Mouse (Mus musculus) liver, adult 2 months (tissue): Measurements from ENCODE around the gene Phlda2. TPM values are rescaled to one million over a fixed set of nuclear protein-coding genes. Genes with fewer than 3 reads are reported as not detected.

Experiments
- DNase-seq: peaks from one replicate; pipeline ENCODE4 v3.0.0-alpha.2; 2011; ENCODE audit warnings: low read depth, low spot score; ENCODE audit errors: extremely low read depth
- H3K27ac ChIP-seq: fragments of 200-500 bp; replicated peaks from 2 replicates; pipeline ENCODE4 v1.5.1; 2012; ENCODE audit warnings: low read depth, mild to moderate bottlenecking, control low read depth, inconsistent platforms, low read length; ENCODE audit not compliant: insufficient read depth
- H3K27me3 ChIP-seq: fragments of 200-500 bp; 2 replicates; pipeline ENCODE4 v1.6.1; 2012; ENCODE audit warnings: mild to moderate bottlenecking, moderate library complexity, low read length, inconsistent platforms; ENCODE audit not compliant: control insufficient read depth, insufficient read depth
- H3K36me3 ChIP-seq: fragments of 200-500 bp; 2 replicates; pipeline ENCODE4 v1.6.1; 2012; ENCODE audit warnings: low read length, inconsistent platforms; ENCODE audit not compliant: control insufficient read depth, insufficient read depth
- H3K4me1 ChIP-seq: fragments of 200-500 bp; 2 replicates; pipeline ENCODE4 v1.6.1; 2011; ENCODE audit warnings: low read length; ENCODE audit not compliant: control insufficient read depth, insufficient read depth
- H3K4me3 ChIP-seq: fragments of 200-500 bp; 2 replicates; pipeline ENCODE4 v1.5.1; 2011; ENCODE audit warnings: low read depth, mild to moderate bottlenecking, control low read depth, low read length, moderate library complexity; ENCODE audit not compliant: insufficient read depth
- H3K79me2 ChIP-seq: fragments of 200-500 bp; 2 replicates; pipeline ENCODE4 v1.6.1; 2012; ENCODE audit warnings: inconsistent platforms, mild to moderate bottlenecking, low read length, moderate library complexity; ENCODE audit not compliant: control insufficient read depth, insufficient read depth
- H3K9ac ChIP-seq: fragments of 200-500 bp; 2 replicates; pipeline ENCODE4 v1.6.1; 2012; ENCODE audit warnings: low read depth, mild to moderate bottlenecking, control low read depth, inconsistent platforms, low read length
- CTCF ChIP-seq: fragments of 200-500 bp; IDR thresholded peaks from 2 replicates; pipeline ENCODE4 v1.5.1; 2011; ENCODE audit warnings: low read depth, low read length, control low read depth
- POLR2A ChIP-seq: fragments of 200-500 bp; IDR thresholded peaks from 2 replicates; pipeline ENCODE4 v1.6.1; 2011; ENCODE audit warnings: low read length, control low read depth; ENCODE audit not compliant: insufficient read depth; ENCODE audit errors: extremely low read depth
- WGBS: fragments of 180-500 bp; shearing (Covaris S2); methylation state at CpG from one replicate; pipeline ENCODE4 v1.1.7; 2018; 5-methylcytosine and 5-hydroxymethylcytosine counted together
- polyA plus RNA-seq: library from polyadenylated mRNA; depleted of rRNA; stranded (reverse); fragments of >200 nt; gene quantifications from 2 replicates; pipeline ENCODE4 v1.2.3, GENCODE M21; 2012; rRNA removed
- total RNA-seq: library from RNA; depleted of rRNA; stranded (reverse); fragments of >200 nt; gene quantifications from 2 replicates; pipeline ENCODE4 v1.2.3, GENCODE M21; 2014; rRNA removed

Phlda2 gene
- total RNA-seq (0.28 TPM in 1 of 2 replicates, not detected in the other), polyA plus RNA-seq (0.40 TPM in 1 of 2 replicates, not detected in the other)

DNA sequence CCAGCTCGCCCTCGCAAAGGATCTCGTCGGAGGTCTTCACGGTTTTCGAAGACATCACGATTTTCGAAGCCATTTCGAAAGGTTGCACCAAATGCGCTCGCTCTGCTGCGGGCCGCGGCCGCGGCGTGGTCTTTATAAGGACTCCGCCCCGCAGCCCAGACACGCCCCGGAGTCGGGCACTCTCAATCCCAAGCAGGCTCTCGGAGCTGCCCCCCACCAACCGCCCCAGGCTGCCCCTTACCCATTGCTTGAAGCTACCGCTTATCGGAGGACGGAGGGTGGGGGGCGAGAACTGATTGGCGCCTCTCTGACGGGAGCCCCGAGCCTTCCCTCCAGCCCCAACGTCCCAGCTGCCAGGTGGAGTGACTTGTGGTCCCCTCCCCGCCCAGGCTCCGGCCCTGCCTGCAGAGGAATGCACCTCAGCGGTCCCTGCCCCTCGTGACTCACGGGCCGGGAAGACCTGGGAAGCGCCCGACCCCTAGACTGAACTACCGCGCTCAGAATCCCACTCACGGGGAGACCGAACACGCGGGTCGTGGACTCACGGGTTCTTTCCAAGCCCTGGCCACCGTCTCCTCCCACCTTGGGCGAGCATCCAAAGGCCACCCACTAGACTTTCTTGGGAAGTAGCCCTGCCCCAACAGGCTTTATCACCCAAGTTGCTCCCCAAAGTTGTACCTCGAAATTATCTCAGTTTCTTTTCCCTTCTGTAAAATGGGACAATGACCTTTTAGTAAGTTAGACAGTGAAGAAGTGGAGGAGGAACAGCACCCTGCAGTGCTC lies at the start of gene Phlda2:
Phlda2 (minus strand) TSS at position 733 of the 783 bp plus-strand sequence.
- H3K4me3 ChIP-seq = peak within 1 kb of the TSS; percentile 57
- 3% methylated on average over 51 of the region's 51 CpGs for WGBS
- DNase-seq = no peak
- H3K79me2 ChIP-seq = no peaks in the 10 kb centered on the region
- H3K27ac ChIP-seq = no peak within 1 kb of the TSS
- H3K4me1 ChIP-seq = peaks cover 3% of the 10 kb centered on the region; the same call in 1 of the 2 replicates
- H3K36me3 ChIP-seq = no peaks in the 10 kb centered on the region
- peak within 1 kb of the TSS; percentile 52 for H3K9ac ChIP-seq
- TF ChIP-seq POLR2A (no peak), CTCF (no peak)
- H3K27me3 ChIP-seq = 0 out of 2 replicates have a peak, but pooled peaks cover 2% of the 10 kb centered on the region

GRCm38 (mm10) chr7:143549588-143550220 lies 46.8 kb upstream of the Phlda2 start:
- no peak for TF ChIP-seq CTCF
- TF ChIP-seq POLR2A = no peak
- peak; percentile 59 for DNase-seq
- Histone ChIP-seq H3K4me1 (peaks cover 5% of the 10 kb centered on the region), H3K4me3 (peak overlapping the region; percentile 87), H3K79me2 (peaks cover 10% of the 10 kb centered on the region; the same call in 1 of the 2 replicates), H3K36me3 (peaks cover 3% of the 10 kb centered on the region; the same call in 1 of the 2 replicates), H3K27ac (peak overlapping the region; percentile 96), H3K9ac (peak overlapping the region; percentile 91), H3K27me3 (no peaks in the 10 kb centered on the region)
- 4% methylated on average over 2 of the region's 2 CpGs for WGBS

DNA sequence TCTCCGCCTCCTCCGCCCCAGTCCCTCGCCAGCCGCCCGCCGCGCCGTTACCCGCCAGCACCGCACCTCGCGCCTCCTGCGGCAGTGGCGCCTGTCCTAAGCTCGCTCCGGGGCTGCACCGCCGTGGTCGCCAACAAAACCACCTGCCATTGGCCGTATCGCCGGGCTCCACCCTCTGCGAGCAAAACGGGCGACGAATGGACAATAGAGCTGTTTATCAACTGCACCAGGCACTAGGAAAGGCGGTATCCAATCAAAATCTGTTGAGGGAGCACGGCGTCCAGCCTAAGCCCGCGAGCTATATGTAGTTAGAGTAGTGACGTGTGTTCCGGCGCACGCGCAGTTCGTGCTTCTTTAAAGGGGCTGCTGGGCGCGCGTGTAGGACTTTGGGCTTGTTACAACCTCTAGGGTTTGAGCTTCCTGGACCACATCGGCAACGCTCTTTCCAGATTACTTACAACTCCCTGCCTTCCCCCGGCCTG lies 46.1 kb upstream of the Phlda2 start, which contains the start of gene Nap1l4:
Nap1l4 (minus strand) TSS at position 131 of the 482 bp plus-strand sequence.
- peaks cover 5% of the 10 kb centered on the region for H3K4me1 ChIP-seq
- H3K4me3 ChIP-seq = peak within 1 kb of the TSS; percentile 87
- WGBS = under 1% methylated on average over 43 of the region's 43 CpGs
- no peaks in the 10 kb centered on the region for H3K27me3 ChIP-seq
- H3K36me3 ChIP-seq = peaks cover 2% of the 10 kb centered on the region; the same call in 1 of the 2 replicates
- peak within 1 kb of the TSS; percentile 98 for H3K9ac ChIP-seq
- no peak for TF ChIP-seq CTCF
- 0 out of 2 replicates have a peak, but pooled peaks have one; percentile 56 for TF ChIP-seq POLR2A
- peak within 1 kb of the TSS; percentile 96 for H3K27ac ChIP-seq
- H3K79me2 ChIP-seq = peaks cover 14% of the 10 kb centered on the region; the same call in 1 of the 2 replicates
- peak; percentile 97 for DNase-seq

DNA sequence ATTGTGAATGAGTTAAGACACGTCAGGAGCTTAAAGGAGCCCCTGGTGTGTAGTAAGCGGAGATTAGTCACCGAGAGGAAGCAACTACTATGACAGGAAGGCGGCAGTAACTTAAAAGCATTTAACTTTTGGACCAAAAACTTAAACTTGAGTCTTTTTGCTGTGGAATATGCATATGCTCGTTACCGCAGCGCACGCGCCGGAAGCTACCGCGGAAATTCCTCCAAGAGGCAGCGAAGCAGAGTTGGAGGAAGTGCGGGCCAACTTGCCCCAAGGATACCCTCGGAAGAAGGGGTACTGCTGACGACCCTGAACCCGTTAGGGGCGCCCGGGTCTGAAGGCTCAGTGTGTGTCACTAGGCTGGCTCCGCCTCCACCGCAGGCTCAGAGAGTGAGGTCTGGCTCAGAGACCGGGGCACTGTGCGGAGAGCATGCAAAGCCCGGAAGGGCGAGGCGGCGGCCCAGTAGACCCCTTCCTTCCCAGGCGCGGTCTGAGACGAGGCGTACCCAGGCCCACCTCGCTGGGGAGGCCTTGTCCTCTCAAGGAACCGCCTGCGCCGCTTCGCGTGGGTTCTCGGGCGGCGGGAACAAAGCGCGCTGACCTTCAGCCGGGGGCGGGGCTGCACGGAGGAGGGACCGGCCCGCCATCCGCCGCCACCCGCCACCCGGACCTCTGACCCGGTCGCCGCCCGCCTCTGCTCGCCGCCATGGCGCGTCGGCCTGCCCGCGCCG lies 45.4 kb upstream of the Phlda2 start:
- peak overlapping the region; percentile 98 for H3K9ac ChIP-seq
- H3K27me3 ChIP-seq = no peaks in the 10 kb centered on the region
- DNase-seq = peak; percentile 60
- peaks cover 2% of the 10 kb centered on the region; the same call in 1 of the 2 replicates for H3K36me3 ChIP-seq
- H3K4me1 ChIP-seq = peaks cover 8% of the 10 kb centered on the region
- WGBS = under 1% methylated on average over 36 of the region's 63 CpGs
- H3K4me3 ChIP-seq = peak overlapping the region; percentile 87
- TF ChIP-seq POLR2A (peak; percentile 23; the same call in 1 of the 2 replicates), CTCF (no peak)
- H3K27ac ChIP-seq = peak overlapping the region; percentile 91
- H3K79me2 ChIP-seq = peaks cover 19% of the 10 kb centered on the region; the same call in 1 of the 2 replicates

DNA sequence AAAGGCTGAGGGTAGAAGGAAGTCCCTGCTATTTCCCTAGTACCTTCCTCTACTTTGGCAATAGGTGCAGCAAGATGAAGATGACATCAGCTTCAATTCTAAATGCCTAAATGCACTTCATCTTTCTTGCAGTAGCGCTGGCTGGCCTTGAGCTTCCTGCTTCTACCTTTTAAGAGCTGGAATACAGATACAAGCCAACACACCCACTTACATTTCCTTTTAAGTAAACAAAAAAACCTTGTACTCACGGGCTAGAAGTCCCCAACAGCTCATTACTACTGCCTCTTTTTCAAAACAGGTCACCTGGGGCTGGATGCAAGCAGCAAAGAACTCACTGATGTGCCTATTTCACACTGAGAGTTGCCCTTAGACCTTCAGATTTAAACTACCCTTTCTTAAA lies 43.6 kb upstream of the Phlda2 start:
- Histone ChIP-seq H3K27ac (no peak overlapping the region), H3K36me3 (no peaks in the 10 kb centered on the region; the same call in 1 of the 2 replicates), H3K27me3 (no peaks in the 10 kb centered on the region), H3K79me2 (peaks cover 33% of the 10 kb centered on the region; the same call in 1 of the 2 replicates), H3K4me1 (peaks cover 12% of the 10 kb centered on the region), H3K4me3 (no peak overlapping the region), H3K9ac (no peak overlapping the region)
- TF ChIP-seq POLR2A = no peak
- no peak for TF ChIP-seq CTCF
- WGBS = 31% methylated on average over 2 of the region's 2 CpGs
- no peak for DNase-seq
